Mouse (Mus musculus) heart, postnatal 0 days (tissue): ENCODE results near the gene Dennd5b.

Experiments used
- CTCF ChIP-seq: IDR thresholded peaks from 2 replicates; pipeline ENCODE4 v1.5.1; 2016; ENCODE audit warnings: antibody characterized with exemption, control low read depth, low read depth
- EP300 ChIP-seq: IDR thresholded peaks from 2 replicates; pipeline ENCODE4 v1.6.1; 2016; ENCODE audit warnings: antibody characterized with exemption, low read depth

- no peak for TF ChIP-seq CTCF
- TF ChIP-seq EP300: no peak
Observed at GRCm38 (mm10) chr6:149072873-149073272, 28.6 kb downstream of the Dennd5b start.
